Mouse (Mus musculus) spleen, postnatal 10 days (tissue): ENCODE data around the gene Arid3b.
"Not testable (repeated sequence)": the region's sequence is repeated elsewhere in the genome, so short reads cannot be mapped to it uniquely, and the experiment has no call there.

Experiments
- DNase-seq, 2 experiments: peaks; one replicate each; pipeline ENCODE4 v3.0.0; 2021 to 2022; ENCODE audit warnings: low spot score in 2 of 2

Gene Arid3b

DNA sequence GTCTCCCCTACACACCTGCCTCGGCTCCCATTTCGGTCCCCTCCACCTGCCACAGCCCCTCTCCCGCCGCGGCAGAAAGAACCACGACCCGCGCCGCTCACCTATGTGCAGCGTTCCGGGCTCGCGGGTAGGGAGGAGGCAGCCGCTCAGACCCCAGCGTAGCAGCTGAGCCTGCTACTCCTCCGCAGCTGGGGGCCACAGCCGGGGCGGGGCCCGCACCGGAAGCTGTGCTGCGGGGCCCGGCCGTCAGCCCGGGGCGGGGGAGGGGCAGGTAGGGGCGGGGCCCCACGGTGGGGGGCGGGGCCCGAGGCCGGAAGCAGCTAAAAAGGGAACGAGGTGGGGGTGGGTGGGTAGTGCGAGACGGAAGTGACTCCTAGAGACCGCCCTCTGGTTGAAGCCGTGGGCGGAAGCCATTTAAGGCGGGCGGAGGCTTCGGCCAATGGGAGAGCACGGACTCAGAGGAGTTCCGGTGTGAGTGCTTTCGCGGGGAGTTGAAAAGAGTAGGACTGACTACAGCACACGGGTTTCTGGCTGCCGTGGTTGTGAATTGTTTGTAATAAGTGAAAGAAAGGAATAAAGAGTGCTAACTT, at the start of gene Arid3b:
TSS of gene Arid3b (minus strand) at position 213 of the 590 bp plus-strand sequence.
- DNase-seq = peak; percentile 67 to 91

DNA sequence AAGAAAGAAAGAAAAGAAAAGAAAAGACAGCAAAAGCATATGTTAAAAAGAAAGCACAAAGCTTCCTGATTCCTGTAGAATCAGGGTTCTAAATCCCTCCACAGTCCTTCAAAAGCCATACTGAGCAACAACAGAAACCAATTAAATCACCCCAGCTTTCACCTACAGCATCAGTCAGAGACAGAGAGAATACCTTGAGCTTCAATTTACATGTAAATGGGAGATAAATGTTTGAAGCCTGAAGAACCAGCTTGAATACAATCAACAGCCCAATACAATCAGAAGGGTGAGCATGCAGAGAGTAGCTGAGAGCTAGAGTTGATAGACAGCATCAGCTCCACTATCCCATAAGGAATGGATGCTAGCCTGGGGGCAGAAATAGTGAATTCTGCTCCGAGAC, 46.8 kb upstream of the Arid3b start:
- DNase-seq = no peak

DNA sequence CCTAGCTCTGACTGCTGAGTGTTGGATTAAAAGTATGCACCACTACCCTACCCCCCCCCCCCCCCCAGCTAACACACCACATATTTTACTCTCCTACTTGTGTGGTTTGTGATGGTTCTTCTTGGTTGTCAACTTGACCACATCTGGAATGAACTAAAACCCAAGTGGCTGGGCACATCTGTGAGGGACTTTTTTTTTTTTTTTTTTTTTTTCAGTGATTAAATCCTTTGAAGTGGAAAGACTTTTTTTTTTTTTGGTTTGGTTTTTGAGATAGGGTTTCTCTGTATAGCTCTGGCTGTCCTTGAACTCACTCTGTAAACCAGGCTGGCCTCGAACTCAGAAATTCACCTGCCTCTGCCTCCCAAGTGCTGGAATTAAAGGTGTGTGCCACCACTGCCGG, 45.2 kb upstream of the Arid3b start:
- not testable (repeated sequence) for DNase-seq

GRCm38 (mm10) chr9:57880278-57880677, 43.7 kb upstream of the Arid3b start:
- no peak for DNase-seq

DNA sequence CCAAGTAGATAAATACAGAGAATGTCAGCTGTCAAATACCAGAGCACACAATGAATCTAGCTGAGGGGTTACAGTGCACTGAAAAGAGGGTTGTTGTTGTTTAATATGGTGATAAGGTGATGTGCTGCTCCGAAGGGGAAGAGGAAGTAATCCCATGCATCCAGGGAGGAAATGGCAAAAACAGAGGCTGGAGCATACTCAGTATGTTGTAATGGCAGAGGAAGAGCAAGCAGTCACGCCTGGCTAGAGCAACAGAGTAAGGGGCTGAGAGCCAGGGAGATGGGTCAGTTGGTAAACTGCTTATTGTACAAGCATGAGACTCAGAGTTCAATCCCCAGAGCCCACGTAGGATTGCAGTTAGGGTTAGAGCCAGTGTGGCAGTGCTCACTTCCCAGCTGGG, 42.6 kb upstream of the Arid3b start:
- no peak for DNase-seq

DNA sequence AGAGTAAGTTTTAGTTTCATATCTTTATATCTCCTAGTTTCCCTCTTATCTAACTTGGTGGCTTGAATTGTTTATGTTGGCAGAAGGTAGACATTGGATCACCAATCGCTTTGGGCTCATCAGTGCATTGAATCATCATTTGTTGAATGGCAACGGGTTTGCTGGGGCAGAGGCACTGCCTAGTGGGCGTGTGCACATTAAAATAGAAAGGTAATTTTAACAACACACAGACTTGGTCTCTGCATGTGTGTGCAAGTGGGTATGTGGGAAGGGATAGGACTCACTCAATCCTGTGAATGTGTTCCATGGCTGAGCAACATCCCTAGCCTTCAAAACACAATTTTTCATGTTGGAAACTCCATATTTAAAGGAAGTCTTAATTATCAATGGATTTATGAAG, 38.4 kb upstream of the Arid3b start:
- DNase-seq = no peak

- DNase-seq = no peak
Observed at GRCm38 (mm10) chr9:57874134-57874533, 37.5 kb upstream of the Arid3b start.

DNA sequence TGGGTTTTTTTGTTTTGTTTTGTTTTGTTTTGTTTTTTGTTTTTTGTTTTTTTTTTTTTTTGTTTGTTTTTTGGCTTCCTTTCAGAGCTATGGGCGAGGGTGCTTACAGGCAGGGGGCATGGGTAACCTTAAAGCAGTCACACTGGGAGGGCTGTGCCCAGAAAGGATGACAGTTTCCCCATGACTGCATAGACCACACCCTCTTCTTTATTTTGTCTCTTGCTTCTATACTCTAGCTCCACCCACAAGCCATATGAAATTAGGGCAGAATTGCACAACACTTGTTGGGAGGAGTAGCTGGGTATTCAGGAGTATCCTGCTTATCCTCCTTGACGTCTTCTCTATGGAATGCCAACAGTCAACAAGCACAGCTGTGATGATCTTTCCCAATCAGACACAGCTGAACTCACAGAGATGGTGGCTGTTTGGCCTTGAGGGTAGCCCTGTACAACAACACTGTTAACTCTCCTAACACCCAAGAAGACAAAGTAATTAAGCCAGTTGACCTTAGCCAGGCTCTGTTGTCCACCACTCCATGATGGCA, 33.8 kb upstream of the Arid3b start:
- no peak for DNase-seq

DNA sequence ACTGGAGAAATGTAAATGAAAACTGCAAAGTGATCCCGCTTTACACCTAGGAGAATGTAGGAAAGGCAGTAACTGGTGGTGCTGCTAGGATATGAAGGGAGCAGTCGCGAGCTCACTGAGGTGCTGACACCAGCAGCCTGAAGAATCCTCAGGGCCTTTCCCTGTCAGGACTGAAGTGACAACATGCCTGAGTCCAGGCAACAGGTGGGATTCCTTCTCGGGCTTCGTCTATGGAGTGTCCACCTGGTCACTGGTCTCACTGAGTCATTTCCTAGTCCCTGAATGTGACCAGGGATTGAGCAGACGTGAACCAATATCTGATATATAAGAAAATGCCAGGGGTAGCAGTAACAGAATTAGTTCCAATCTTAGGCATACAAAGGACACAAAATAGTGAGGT, 32.2 kb upstream of the Arid3b start:
- no peak for DNase-seq

DNA sequence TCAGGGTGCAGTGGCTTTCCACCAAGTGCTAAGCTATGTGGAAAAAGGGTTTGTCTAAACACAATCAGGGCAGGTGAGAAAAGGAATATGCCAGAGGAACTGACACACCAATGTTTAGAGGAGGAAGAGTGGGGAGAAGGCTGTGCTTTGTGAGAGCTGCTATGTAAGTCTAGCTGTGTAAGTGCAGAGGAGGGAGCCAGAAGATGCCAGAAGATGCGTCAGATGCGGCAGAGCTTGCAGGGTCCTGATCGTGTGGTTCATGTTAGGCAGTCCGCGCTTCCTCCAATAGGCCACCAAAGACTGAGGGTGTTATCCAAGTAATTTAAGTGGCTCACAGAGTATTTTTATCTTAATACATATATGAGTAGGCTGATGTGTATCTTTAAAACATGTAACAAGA, 31.3 kb upstream of the Arid3b start:
- no peak for DNase-seq

DNA sequence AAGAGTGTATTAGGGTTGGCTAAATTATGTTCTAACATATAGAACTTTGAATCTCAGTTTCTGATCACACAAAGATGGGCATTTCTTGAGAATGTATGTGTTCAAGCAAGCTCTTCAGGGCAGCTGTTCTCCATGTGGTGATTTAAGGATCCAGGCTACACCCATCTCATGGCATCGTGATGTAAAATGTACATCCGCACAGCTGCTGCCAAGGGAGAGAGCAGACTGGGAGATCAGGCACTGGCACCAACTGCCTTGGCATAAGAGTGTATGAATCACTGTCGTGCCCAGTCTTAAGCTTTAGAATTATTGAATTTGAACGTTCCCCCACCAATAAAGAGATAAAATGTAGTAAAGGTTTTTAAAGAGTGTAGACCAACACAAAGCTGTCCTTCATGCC, 30.6 kb upstream of the Arid3b start:
- DNase-seq = no peak

- DNase-seq = no peak
Observed at GRCm38 (mm10) chr9:57866530-57866929, 29.9 kb upstream of the Arid3b start.

GRCm38 (mm10) chr9:57864336-57864735, 27.7 kb upstream of the Arid3b start:
- DNase-seq = no peak

GRCm38 (mm10) chr9:57861951-57862471, 25.4 kb upstream of the Arid3b start:
- peak; percentile 18 to 59 for DNase-seq

DNA sequence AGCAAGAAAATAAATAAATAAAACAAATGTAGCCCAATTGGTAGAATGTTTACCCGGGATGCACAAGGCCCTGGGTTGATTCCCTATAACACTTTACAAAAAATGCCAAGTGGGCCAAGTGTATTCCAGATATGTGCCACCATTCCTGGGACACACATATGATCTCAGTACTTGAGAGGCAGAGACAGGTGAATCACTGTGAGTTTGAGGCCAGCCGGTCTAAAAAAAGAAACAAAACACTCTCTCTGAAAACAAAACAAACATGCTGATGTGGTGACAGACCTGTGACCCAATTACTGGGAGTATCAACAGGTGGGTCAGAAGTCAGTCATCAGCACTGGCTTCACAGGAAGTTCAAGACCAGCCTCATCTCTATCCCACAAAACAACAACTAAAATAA, 19.9 kb upstream of the Arid3b start:
- DNase-seq = no peak

GRCm38 (mm10) chr9:57854280-57854679, 17.7 kb upstream of the Arid3b start:
- peak in 1 of 2 experiments; percentile 41 for DNase-seq

- no peak for DNase-seq
Observed at GRCm38 (mm10) chr9:57839032-57839431, 2.4 kb upstream of the Arid3b start.

DNA sequence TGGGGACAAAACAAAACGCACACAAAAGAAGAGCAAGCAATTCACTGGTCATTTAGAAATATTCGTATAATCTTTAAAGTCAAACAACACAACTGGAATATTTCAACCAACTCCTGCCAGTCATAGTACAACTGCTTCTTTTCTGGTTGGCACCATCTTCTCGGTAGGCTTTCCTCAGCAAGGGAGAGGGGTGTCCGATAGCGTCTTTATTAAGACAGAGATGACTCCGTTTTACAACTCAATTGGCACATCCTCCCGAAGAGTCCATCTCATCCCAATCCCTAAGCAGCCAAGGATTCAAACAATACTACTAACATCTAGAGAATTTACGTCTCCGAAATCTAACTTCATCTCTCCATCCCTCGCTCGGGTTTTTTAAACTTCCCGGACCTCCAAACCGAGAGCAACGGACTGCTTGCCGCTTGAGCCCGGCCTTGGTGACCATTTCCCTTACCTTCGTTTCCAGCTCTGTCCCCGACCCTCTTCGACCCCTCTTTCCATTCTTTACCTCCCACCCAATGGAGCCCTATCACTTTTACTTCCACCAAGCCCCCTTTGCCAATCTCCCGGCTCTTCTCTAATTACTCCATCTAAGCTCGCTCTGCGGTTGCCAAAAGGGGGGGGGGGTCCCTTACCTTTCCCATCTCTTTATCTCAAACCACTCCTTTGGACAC, 615 bp downstream of the Arid3b start:
- no peak for DNase-seq

GRCm38 (mm10) chr9:57834629-57835417, 1.8 kb downstream of the Arid3b start:
- DNase-seq = no peak

- no peak for DNase-seq
Observed at GRCm38 (mm10) chr9:57833762-57834471, 2.7 kb downstream of the Arid3b start.

DNA sequence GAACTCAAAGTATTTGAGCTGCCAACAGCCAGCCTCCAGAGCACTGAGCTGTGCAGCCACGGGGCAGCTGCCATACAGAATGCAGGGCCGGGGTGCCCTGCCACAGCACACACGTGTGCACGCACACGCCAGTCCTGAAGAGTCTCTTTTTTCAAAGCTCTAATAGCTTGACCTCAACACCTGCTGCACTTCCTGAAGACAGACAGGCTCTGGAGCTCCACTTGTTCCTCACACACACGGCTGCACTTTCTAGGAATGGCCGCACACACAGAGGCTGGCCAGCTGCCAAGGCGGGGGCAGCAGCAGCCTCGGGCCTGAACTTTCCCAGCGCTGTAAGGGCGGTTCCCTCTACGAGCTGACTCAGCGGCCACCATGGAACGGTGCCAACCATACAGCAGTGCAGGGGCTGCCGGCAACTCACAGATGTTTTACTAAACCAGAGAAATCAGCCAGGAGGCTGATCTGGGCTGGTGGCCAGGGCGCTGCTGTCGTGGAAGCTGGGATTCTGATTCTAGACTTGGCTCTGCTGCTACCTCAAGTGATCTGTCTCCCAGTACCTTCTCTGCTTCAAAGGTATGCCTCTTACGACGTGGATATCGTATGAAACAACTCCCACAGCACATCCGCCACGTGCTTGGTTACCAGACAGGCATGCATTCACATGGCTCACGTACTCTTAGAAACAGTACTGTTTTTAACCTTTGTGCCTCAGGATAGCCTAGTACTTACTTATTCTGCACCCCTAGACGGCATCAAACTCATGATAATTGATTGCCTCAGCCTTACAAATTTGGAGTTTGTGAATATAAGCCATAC, 5.1 kb downstream of the Arid3b start:
- DNase-seq = peak; percentile 81 to 91
